Mouse (Mus musculus): ENCODE measurements around the gene 4932438H23Rik. TPM values are rescaled to one million over a fixed set of nuclear protein-coding genes. Genes with fewer than 3 reads are reported as not detected.

4932438H23Rik gene
- not detected in 2 replicates for total RNA-seq (2017)

- ATAC-seq (replicated peaks; ENCODE audit: low read depth, poor library complexity, severe bottlenecking) = no peak
Observed at GRCm38 (mm10) chr16:91095022-91095421, at the start of gene 4932438H23Rik. Gene 4932438H23Rik (minus strand): TSS chr16:91095122.

GRCm38 (mm10) chr16:91140991-91141630, 46.2 kb upstream of the 4932438H23Rik start:
- ATAC-seq (replicated peaks; ENCODE audit: low read depth, poor library complexity, severe bottlenecking) = no peak

- no peak for ATAC-seq (replicated peaks; ENCODE audit: low read depth, poor library complexity, severe bottlenecking)
Observed at GRCm38 (mm10) chr16:91140457-91140856, 45.5 kb upstream of the 4932438H23Rik start.

- no peak for ATAC-seq (replicated peaks; ENCODE audit: low read depth, poor library complexity, severe bottlenecking)
Observed at GRCm38 (mm10) chr16:91140056-91140455, 45.1 kb upstream of the 4932438H23Rik start.

DNA sequence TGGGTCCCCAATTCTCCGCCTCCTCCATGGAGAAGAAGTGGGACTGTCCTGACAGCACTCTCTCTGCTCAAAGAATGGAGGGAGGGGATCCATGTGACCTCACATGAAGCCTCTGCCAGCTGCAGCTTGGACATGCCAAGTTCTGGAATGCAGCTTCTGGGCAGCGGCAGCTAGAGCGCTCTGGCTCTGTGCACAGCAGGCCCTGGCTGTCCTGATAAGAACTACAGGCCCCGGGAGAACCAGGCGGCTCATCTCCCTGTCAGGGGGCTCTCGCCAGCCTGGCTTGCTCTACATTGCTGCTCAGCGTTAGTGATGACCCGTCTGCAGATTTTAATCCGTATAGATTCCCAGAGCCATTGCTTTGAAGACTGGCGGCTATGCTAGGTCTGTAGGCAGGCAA, 44.6 kb upstream of the 4932438H23Rik start:
- ATAC-seq (replicated peaks; ENCODE audit: low read depth, poor library complexity, severe bottlenecking) = no peak

GRCm38 (mm10) chr16:91138736-91139135, 43.8 kb upstream of the 4932438H23Rik start:
- no peak for ATAC-seq (replicated peaks; ENCODE audit: low read depth, poor library complexity, severe bottlenecking)

DNA sequence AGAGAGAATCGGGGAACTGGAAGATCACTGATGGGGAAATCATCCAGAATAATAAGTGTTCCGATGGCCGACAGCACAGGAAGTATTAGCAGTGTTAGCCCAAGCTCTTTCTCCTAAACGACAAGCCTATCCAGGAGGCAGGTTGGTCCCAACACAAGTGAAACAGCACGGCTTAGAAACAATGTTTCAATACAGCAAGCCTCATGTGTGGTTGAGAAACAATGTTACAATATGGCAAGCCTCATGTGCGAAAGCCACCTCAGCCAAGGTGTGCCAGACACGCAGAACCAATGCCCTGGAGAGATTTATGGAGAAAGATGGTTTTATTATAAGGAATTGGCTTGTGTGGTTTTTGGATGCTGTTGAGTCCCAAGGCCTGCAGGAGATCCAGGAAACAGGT, 43.2 kb upstream of the 4932438H23Rik start:
- ATAC-seq (replicated peaks; ENCODE audit: low read depth, poor library complexity, severe bottlenecking) = no peak

GRCm38 (mm10) chr16:91136607-91137006, 41.7 kb upstream of the 4932438H23Rik start:
- no peak for ATAC-seq (replicated peaks; ENCODE audit: low read depth, poor library complexity, severe bottlenecking)

GRCm38 (mm10) chr16:91129916-91130315, 35.0 kb upstream of the 4932438H23Rik start:
- no peak for ATAC-seq (replicated peaks; ENCODE audit: low read depth, poor library complexity, severe bottlenecking)

DNA sequence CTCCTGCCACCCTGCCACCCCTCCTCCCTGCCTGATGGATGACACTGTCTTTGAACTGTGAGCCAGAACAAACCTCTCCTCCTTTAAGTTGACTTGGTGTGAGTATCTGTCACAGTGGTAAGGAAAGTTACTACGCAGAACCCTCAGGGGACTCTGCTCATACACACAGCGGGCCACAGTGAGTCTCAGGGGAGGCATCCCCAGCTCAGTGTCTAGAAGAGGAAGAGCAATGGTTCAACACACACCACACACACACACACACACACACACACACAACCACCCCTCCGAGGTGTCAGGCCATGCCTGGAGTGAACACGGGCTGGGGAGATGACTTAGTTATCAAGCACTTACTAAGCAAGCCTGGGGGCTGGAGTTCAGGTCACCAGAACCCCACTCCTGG, 33.5 kb upstream of the 4932438H23Rik start:
- no peak for ATAC-seq (replicated peaks; ENCODE audit: low read depth, poor library complexity, severe bottlenecking)

GRCm38 (mm10) chr16:91126734-91127524, 32.0 kb upstream of the 4932438H23Rik start:
- ATAC-seq (replicated peaks; ENCODE audit: low read depth, poor library complexity, severe bottlenecking) = no peak

- no peak for ATAC-seq (replicated peaks; ENCODE audit: low read depth, poor library complexity, severe bottlenecking)
Observed at GRCm38 (mm10) chr16:91124256-91124655, 29.3 kb upstream of the 4932438H23Rik start.

- ATAC-seq (replicated peaks; ENCODE audit: low read depth, poor library complexity, severe bottlenecking) = no peak
Observed at GRCm38 (mm10) chr16:91123821-91124220, 28.9 kb upstream of the 4932438H23Rik start.

DNA sequence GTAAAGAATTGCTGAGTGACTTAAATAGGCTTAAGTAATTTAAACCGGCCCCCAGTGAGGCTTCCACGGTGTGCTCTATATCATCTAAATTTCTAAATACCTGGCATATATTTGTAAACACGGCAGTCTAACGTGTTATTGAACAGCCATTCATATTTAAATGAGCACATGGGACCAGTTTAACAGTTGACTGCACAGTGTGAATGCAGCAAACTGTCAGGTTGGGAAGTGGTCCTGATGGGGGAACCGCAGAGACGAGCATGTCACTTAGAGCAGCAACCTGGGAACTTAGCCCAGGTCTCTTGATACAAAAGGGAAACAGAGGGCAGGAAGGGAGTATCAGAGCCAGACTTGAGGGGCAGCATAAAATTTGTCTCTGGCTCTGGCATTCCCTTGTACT, 25.0 kb upstream of the 4932438H23Rik start:
- ATAC-seq (replicated peaks; ENCODE audit: low read depth, poor library complexity, severe bottlenecking) = no peak

DNA sequence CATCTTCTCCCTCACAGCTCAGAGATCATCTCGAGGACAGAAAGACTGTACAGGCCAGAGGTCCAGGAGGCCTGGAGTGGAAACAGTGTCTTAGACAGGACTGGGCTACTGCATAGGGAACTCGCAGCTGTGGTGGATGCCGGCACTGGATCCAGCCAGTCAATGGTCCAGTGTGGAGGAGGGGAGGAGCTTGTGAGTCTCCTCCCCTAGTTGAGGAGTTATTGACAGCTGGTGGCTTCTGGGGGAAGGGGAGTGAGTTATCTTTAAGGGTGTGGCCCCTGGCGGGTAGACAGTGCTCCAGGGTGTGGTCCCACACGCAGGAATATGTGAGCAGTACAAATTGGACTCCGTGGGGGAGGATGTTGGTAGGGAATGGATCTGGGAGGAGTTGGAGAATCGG, 21.8 kb upstream of the 4932438H23Rik start:
- no peak for ATAC-seq (replicated peaks; ENCODE audit: low read depth, poor library complexity, severe bottlenecking)

GRCm38 (mm10) chr16:91116006-91116405, 21.1 kb upstream of the 4932438H23Rik start:
- no peak for ATAC-seq (replicated peaks; ENCODE audit: low read depth, poor library complexity, severe bottlenecking)

DNA sequence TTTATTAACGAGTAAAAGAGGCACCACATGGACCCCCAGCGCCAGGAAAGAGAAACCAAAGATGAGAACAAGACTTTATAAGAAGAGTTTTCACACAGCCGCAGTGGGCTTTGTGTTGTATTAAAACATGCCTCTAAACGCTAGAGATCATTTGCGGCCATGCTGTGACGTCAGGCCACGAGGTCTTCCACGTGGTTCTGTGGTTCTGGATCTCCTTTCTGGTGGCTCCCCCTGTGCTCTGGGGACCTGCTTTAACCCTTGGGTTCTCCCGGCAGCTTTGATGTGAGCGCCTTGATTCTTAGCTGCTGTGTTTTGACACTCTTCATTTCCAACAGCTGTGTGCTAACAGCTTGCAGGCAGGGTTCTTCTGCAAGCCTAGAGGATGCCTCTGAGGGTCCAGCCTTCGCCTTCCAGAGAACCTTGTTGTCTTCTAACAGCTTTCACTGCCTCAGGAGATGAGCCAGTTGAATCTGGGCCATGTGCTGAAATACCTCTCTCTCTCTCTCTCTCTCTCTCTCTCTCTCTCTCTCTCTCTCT, 16.1 kb upstream of the 4932438H23Rik start:
- ATAC-seq (replicated peaks; ENCODE audit: low read depth, poor library complexity, severe bottlenecking) = no peak

GRCm38 (mm10) chr16:91107608-91108007, 12.7 kb upstream of the 4932438H23Rik start:
- no peak for ATAC-seq (replicated peaks; ENCODE audit: low read depth, poor library complexity, severe bottlenecking)

DNA sequence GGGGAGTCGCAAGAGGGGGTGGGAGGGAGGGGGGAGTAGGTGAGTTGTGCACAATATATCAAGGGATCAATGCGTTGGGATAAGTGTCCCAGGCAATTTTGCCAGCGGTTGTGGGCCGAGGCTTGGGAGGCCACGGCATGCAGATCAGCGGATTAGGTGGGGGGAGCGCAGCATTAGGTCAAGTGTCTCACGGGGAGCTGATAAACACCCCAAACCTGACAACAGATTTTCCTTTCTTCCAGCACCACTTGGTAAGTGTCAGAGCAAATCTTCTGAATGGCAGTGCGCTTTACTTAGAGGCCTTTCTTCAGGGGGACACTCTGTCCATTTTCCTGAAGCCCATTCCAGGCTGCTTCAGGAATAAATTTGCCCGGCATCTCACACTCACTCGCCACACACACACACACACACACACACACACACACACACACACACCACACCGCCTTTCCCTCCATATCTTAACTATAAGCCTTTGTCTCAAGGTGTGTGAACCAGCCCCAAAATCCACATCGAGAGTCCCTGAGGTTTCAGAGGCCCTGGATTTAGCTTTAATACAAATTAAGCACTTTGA, 10.6 kb upstream of the 4932438H23Rik start:
- no peak for ATAC-seq (replicated peaks; ENCODE audit: low read depth, poor library complexity, severe bottlenecking)

- ATAC-seq (replicated peaks; ENCODE audit: low read depth, poor library complexity, severe bottlenecking) = no peak
Observed at GRCm38 (mm10) chr16:91104821-91105480, 10.0 kb upstream of the 4932438H23Rik start.
